Mouse (Mus musculus) ES-Bruce4 (cell line): Measurements from ENCODE around the gene Olfr603. TPM values are rescaled to one million over a fixed set of nuclear protein-coding genes. Genes with fewer than 3 reads are reported as not detected.

Experiments used
- H3K27ac ChIP-seq: 2 replicates; pipeline ENCODE4 v1.5.1; 2012; ENCODE audit warnings: low read length, inconsistent platforms; ENCODE audit not compliant: insufficient read depth
- H3K27me3 ChIP-seq: 2 replicates; pipeline ENCODE4 v1.6.1; 2012; ENCODE audit warnings: mild to moderate bottlenecking, low read length, inconsistent platforms; ENCODE audit not compliant: control insufficient read depth, poor library complexity, insufficient read depth, severe bottlenecking
- H3K36me3 ChIP-seq: 2 replicates; pipeline ENCODE4 v1.6.1; 2012; ENCODE audit warnings: inconsistent platforms, mild to moderate bottlenecking, low read length, moderate library complexity; ENCODE audit not compliant: control insufficient read depth, poor library complexity, insufficient read depth, severe bottlenecking
- H3K4me1 ChIP-seq: one replicate; pipeline ENCODE4 v1.8.1; 2011; ENCODE audit warnings: low read length; ENCODE audit not compliant: control insufficient read depth, insufficient read depth
- H3K4me3 ChIP-seq: 2 replicates; pipeline ENCODE4 v1.5.1; 2011; ENCODE audit warnings: low read depth, mild to moderate bottlenecking, low read length
- H3K9ac ChIP-seq: 2 replicates; pipeline ENCODE4 v1.6.1; 2012; ENCODE audit warnings: low read depth, mild to moderate bottlenecking, inconsistent platforms; ENCODE audit not compliant: poor library complexity, severe bottlenecking
- H3K9me3 ChIP-seq: replicated peaks from 2 replicates; pipeline ENCODE4 v1.6.1; 2012; ENCODE audit warnings: mild to moderate bottlenecking, low read length, inconsistent platforms; ENCODE audit not compliant: control insufficient read depth, poor library complexity, insufficient read depth, severe bottlenecking
- CTCF ChIP-seq: IDR thresholded peaks from one replicate; pipeline ENCODE4 v1.8.1; 2011; ENCODE audit warnings: low read depth, low read length
- EP300 ChIP-seq: IDR thresholded peaks from 2 replicates; pipeline ENCODE4 v1.6.1; 2011; ENCODE audit warnings: low read depth, low read length; ENCODE audit not compliant: insufficient read depth
- POLR2A ChIP-seq: IDR thresholded peaks from one replicate; pipeline ENCODE4 v1.8.1; 2011; ENCODE audit warnings: low read length; ENCODE audit not compliant: insufficient read depth
- polyA plus RNA-seq: library from polyadenylated mRNA; stranded (reverse); fragments of >200 nt; gene quantifications from 2 replicates; pipeline ENCODE4 v1.2.4, GENCODE M21; 2011; ENCODE audit warnings: low read depth; ENCODE audit not compliant: missing spikeins, insufficient read depth, insufficient read length

The Olfr603 gene
- polyA plus RNA-seq, 1 experiment, result not detected

GRCm38 (mm10) chr7:103349569-103349968 is 36.4 kb downstream of the Olfr603 start, which contains the start of gene Olfr600:
TSS of gene Olfr600 (minus strand) at chr7:103349669.
- Histone ChIP-seq H3K9ac (no peak within 1 kb of the TSS), H3K27me3 (no peaks in the 10 kb centered on the region), H3K4me1 (no peaks in the 10 kb centered on the region), H3K27ac (no peak within 1 kb of the TSS), H3K9me3 (no peaks in the 10 kb centered on the region), H3K4me3 (no peak within 1 kb of the TSS), H3K36me3 (no peaks in the 10 kb centered on the region)
- TF ChIP-seq POLR2A, result no peak
- no peak for TF ChIP-seq CTCF
- TF ChIP-seq EP300, result no peak

- Histone ChIP-seq H3K4me1 (no peaks in the 10 kb centered on the region), H3K36me3 (no peaks in the 10 kb centered on the region), H3K9ac (no peak within 1 kb of the TSS), H3K27me3 (no peaks in the 10 kb centered on the region), H3K27ac (no peak within 1 kb of the TSS), H3K9me3 (no peaks in the 10 kb centered on the region), H3K4me3 (no peak within 1 kb of the TSS)
- TF ChIP-seq EP300 (no peak), CTCF (no peak), POLR2A (no peak)
Measured at GRCm38 (mm10) chr7:103335617-103336016, 50.4 kb downstream of the Olfr603 start, which contains the start of gene Olfr599. TSS of gene Olfr599 (plus strand) at chr7:103335917.

Other genes with a start within 250 kb of the Olfr603 start
- not detected in 2 replicates for gene Olfr588-ps1, start 245.3 kb downstream of the Olfr603 start, polyA plus RNA-seq
- gene Olfr589, start 229.8 kb downstream of the Olfr603 start, polyA plus RNA-seq, result not detected in 2 replicates
- gene Olfr591, start 207.8 kb downstream of the Olfr603 start, polyA plus RNA-seq, result not detected in 2 replicates
- gene Olfr592, start 201.4 kb downstream of the Olfr603 start, polyA plus RNA-seq, result not detected in 2 replicates
- gene Olfr593, start 174.3 kb downstream of the Olfr603 start, polyA plus RNA-seq, result not detected in 2 replicates
- not detected in 2 replicates for gene Olfr594, start 169.2 kb downstream of the Olfr603 start, polyA plus RNA-seq
- not detected in 2 replicates for gene Usp17ld, start 133.7 kb downstream of the Olfr603 start, polyA plus RNA-seq
- gene Olfr596, start 80.5 kb downstream of the Olfr603 start, polyA plus RNA-seq, result not detected in 2 replicates
- not detected in 2 replicates for gene Olfr597, start 69.9 kb downstream of the Olfr603 start, polyA plus RNA-seq
- not detected in 2 replicates for gene Olfr598, start 62.6 kb downstream of the Olfr603 start, polyA plus RNA-seq
- gene Olfr599, start 50.3 kb downstream of the Olfr603 start, polyA plus RNA-seq, result not detected in 2 replicates
- gene Olfr600, start 36.5 kb downstream of the Olfr603 start, polyA plus RNA-seq, result not detected in 2 replicates
- gene Olfr601, start 23.5 kb downstream of the Olfr603 start, polyA plus RNA-seq, result not detected in 2 replicates
- not detected in 2 replicates for gene Usp17lc, start 28.9 kb upstream of the Olfr603 start, polyA plus RNA-seq
- gene Olfr605, start 59.3 kb upstream of the Olfr603 start, polyA plus RNA-seq, result not detected in 2 replicates
- gene Olfr606, start 62.9 kb upstream of the Olfr603 start, polyA plus RNA-seq, result not detected in 2 replicates
- 0.13 TPM in 1 of 2 replicates, not detected in the other for gene Olfr607, start 78.0 kb upstream of the Olfr603 start, polyA plus RNA-seq
- not detected in 2 replicates for gene Olfr608, start 83.7 kb upstream of the Olfr603 start, polyA plus RNA-seq
- gene Olfr609, start 111.9 kb upstream of the Olfr603 start, polyA plus RNA-seq, result not detected in 2 replicates
- gene Olfr610, start 125.9 kb upstream of the Olfr603 start, polyA plus RNA-seq, result not detected in 2 replicates
- gene Olfr611, start 134.7 kb upstream of the Olfr603 start, polyA plus RNA-seq, result not detected in 2 replicates
- gene Olfr612, start 156.5 kb upstream of the Olfr603 start, polyA plus RNA-seq, result not detected in 2 replicates
- gene Olfr613, start 161.9 kb upstream of the Olfr603 start, polyA plus RNA-seq, result not detected in 2 replicates
- not detected in 2 replicates for gene Olfr615, start 169.9 kb upstream of the Olfr603 start, polyA plus RNA-seq
- gene Olfr616, start 183.0 kb upstream of the Olfr603 start, polyA plus RNA-seq, result not detected in 2 replicates
- gene Olfr617, start 186.9 kb upstream of the Olfr603 start, polyA plus RNA-seq, result not detected in 2 replicates
- not detected in 2 replicates for gene Olfr618, start 203.9 kb upstream of the Olfr603 start, polyA plus RNA-seq
- gene Olfr619, start 214.4 kb upstream of the Olfr603 start, polyA plus RNA-seq, result not detected in 2 replicates
- gene Olfr620, start 226.4 kb upstream of the Olfr603 start, polyA plus RNA-seq, result not detected in 2 replicates